Mouse (Mus musculus) neural tube, embryonic 13.5 days (tissue): Measurements from ENCODE around the gene Chst3. TPM values are rescaled to one million over a fixed set of nuclear protein-coding genes. Genes with fewer than 3 reads are reported as not detected.
A peak's percentile ranks its signal among the peaks of the same experiment; 100 is the strongest.
"Not testable (repeated sequence)": the region's sequence is repeated elsewhere in the genome, so short reads cannot be mapped to it uniquely, and the experiment has no call there.

Source experiments
- ATAC-seq: fragments of 200-750 bp; cut with Nextera tagmentation; 2 replicates; pipeline ENCODE4 v1.8.0; 2017; ENCODE audit warnings: low read depth, mild to moderate bottlenecking, moderate TSS enrichment, moderate library complexity
- H3K27ac ChIP-seq: fragments of 300-500 bp; sonication (generic); replicated peaks from 2 replicates; pipeline ENCODE4 v1.5.1; 2015; ENCODE audit warnings: moderate library complexity, mild to moderate bottlenecking, inconsistent platforms
- H3K27me3 ChIP-seq: fragments of 300-500 bp; sonication (generic); 2 replicates; pipeline ENCODE4 v1.6.1; 2015; ENCODE audit warnings: mild to moderate bottlenecking, inconsistent platforms
- H3K36me3 ChIP-seq: fragments of 300-500 bp; sonication (generic); 2 replicates; pipeline ENCODE4 v1.6.1; 2015; ENCODE audit warnings: mild to moderate bottlenecking, inconsistent platforms
- H3K4me1 ChIP-seq: fragments of 300-500 bp; sonication (generic); replicated peaks from 2 replicates; pipeline ENCODE4 v1.6.1; 2015; ENCODE audit warnings: inconsistent platforms
- H3K4me2 ChIP-seq: fragments of 300-500 bp; sonication (generic); 2 replicates; pipeline ENCODE4 v1.6.1; 2015; ENCODE audit warnings: inconsistent platforms, mild to moderate bottlenecking, moderate library complexity
- H3K4me3 ChIP-seq: fragments of 300-500 bp; sonication (generic); 2 replicates; pipeline ENCODE4 v1.5.1; 2015; ENCODE audit warnings: mild to moderate bottlenecking, inconsistent platforms
- H3K9ac ChIP-seq: fragments of 300-500 bp; sonication (generic); 2 replicates; pipeline ENCODE4 v1.6.1; 2015; ENCODE audit warnings: moderate library complexity, mild to moderate bottlenecking, inconsistent platforms
- H3K9me3 ChIP-seq: fragments of 300-500 bp; sonication (generic); 2 replicates; pipeline ENCODE4 v1.6.1; 2016; ENCODE audit warnings: inconsistent platforms
- WGBS: fragments of 180-500 bp; shearing (Covaris S2); methylation state at CpG from one replicate; pipeline ENCODE4 v1.1.7; 2015; 5-methylcytosine and 5-hydroxymethylcytosine counted together
- polyA plus RNA-seq: library from polyadenylated mRNA; unstranded; fragments of >200 nt; fragmentation: Nextera tagmentation; extraction: Ambion mirVana; gene quantifications from 2 replicates; pipeline ENCODE4 v1.2.1, GENCODE M21; 2015

The Chst3 gene
- polyA plus RNA-seq, 1 experiment from 2014 or later = 2.7 TPM

DNA sequence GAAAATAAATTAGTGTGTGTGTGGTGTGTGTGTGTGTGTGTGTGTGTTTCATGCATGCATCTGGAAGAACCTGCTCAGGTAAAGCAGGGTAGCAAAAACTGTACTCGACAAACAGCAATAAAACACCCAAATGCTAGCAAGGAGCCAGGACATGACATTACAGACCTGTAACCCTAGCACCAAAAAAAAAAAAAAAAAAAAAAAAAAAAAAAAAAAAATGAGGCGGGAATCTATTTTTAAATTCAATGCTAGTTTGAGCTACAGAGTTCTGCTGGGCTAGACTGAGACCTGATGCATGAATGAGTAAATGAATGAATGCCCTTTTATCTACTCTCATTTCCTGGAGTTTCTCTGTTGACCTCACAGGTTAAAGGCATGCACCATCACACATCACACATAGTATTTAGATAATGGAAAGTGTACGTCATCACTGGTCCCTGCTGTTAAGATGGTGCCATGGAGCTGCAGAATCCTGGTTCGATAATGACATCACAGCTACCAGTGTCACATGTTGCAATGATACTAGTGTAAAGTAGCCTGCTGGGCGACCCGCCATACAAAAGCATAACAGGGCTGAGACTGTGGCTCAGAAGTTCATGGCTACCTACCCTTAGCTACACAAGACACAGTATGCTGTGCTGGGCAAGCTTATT, 29.4 kb downstream of the Chst3 start:
- Histone ChIP-seq H3K4me2 (no peak overlapping the region), H3K36me3 (peaks cover 14% of the 10 kb centered on the region), H3K4me3 (no peak overlapping the region), H3K4me1 (peaks cover 51% of the 10 kb centered on the region), H3K27me3 (no peaks in the 10 kb centered on the region), H3K9me3 (no peaks in the 10 kb centered on the region), H3K27ac (no peak overlapping the region), H3K9ac (no peak overlapping the region)
- no peak for ATAC-seq
- WGBS = 84% methylated on average over 6 of the region's 6 CpGs

- H3K27me3 ChIP-seq = no peaks in the 10 kb centered on the region
- H3K4me2 ChIP-seq = no peak overlapping the region
- no peak overlapping the region for H3K9ac ChIP-seq
- H3K27ac ChIP-seq = no peak overlapping the region
- H3K4me3 ChIP-seq = no peak overlapping the region
- H3K36me3 ChIP-seq = peaks cover 14% of the 10 kb centered on the region
- 86% methylated on average over 44 of the region's 44 CpGs for WGBS
- no peaks in the 10 kb centered on the region for H3K9me3 ChIP-seq
- H3K4me1 ChIP-seq = peaks cover 20% of the 10 kb centered on the region
- ATAC-seq = no peak
Measured at GRCm38 (mm10) chr10:60186191-60186945, 32.7 kb downstream of the Chst3 start.

DNA sequence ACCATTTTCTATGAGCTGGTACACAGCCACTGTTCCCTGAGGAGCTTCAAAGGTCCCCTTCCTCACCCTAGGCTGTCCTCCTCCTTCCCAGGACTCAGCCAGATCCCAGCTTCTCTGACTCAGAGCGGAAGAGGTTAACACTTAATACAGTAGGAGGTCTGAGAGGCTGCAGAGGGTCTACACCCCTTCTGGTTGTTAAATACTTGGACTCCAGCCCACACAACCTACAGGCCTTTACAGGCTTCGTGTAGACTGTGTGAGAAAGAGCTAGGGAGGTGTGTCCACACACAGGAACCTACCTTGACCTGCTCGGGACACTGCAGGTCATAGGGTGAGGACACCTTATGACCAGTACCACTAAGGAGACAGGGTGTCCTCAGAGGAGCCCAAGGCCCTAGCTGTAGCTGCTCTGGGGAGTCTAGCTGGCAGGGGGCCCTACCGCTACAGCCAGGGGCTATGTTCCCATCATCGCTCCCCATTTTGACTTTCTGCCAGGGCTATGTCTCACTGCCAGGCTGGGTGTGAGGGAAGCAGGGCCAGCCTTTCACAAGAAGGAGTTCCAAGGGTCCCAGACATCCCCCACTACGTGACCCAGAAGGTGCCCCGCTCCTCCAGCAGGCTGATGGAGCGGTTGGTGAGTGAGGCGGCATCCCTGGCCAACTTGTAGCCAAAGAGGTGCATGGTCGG, 33.9 kb downstream of the Chst3 start:
- Histone ChIP-seq H3K9me3 (no peaks in the 10 kb centered on the region), H3K36me3 (peaks cover 14% of the 10 kb centered on the region), H3K27me3 (no peaks in the 10 kb centered on the region), H3K9ac (no peak overlapping the region), H3K4me1 (peaks cover 16% of the 10 kb centered on the region), H3K4me2 (no peak overlapping the region), H3K27ac (peak overlapping the region; percentile 9), H3K4me3 (no peak overlapping the region)
- WGBS = 80% methylated on average over 10 of the region's 10 CpGs
- ATAC-seq = peak; percentile 72

DNA sequence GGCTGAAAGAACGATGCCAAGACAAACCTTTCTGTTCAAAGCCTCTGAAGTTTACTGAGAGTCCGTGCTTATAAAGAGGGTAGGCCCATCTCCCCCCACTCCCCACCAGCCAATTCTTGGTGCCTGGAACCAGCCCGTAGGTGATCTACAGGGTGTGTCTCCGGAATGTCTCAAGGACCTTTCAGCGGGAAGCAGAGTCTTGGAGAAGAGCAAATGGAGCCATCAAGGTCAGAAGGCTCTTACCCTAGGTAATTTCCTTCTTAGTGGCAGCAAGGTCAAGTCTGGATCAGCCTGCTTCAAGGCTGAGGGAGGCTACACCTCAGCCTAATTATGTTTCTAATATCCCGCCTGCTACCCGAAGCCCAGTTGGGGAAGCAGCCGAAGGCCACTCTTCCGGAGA, 43.8 kb downstream of the Chst3 start:
- H3K27me3 ChIP-seq, H3K4me3 ChIP-seq, H3K36me3 ChIP-seq, H3K9ac ChIP-seq, ATAC-seq, H3K9me3 ChIP-seq, H3K4me2 ChIP-seq: not testable (repeated sequence)
- Histone ChIP-seq H3K4me1 (peaks cover 15% of the 10 kb centered on the region), H3K27ac (peak overlapping the region; percentile 42; the same call in 1 of the 2 replicates)
- WGBS = 83% methylated on average over 9 of the region's 9 CpGs

DNA sequence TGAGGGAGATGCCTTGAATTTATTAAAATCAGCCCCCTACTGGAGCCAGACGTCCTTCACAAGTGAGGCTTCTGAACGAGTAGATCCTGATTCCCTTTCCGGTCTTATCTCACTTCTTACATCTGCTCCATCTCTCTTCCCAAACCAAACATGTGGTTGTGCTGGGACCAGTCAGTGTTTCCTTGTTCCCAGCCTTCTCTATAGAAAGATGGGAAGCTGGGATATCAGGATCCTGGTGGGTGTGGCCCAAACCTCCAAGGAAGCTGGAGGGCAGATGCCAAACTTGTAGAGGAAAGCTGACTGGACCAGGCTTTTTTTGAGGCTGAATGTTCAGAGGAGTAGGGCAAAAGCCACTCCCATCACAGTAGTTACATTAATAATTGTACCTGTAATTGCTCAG, 44.6 kb downstream of the Chst3 start:
- Histone ChIP-seq H3K4me2 (no peak overlapping the region), H3K27me3 (no peaks in the 10 kb centered on the region), H3K4me1 (peaks cover 17% of the 10 kb centered on the region), H3K27ac (no peak overlapping the region), H3K9me3 (no peaks in the 10 kb centered on the region), H3K4me3 (no peak overlapping the region), H3K36me3 (no peaks in the 10 kb centered on the region), H3K9ac (no peak overlapping the region)
- WGBS = 78% methylated on average over 3 of the region's 3 CpGs
- ATAC-seq = no peak

DNA sequence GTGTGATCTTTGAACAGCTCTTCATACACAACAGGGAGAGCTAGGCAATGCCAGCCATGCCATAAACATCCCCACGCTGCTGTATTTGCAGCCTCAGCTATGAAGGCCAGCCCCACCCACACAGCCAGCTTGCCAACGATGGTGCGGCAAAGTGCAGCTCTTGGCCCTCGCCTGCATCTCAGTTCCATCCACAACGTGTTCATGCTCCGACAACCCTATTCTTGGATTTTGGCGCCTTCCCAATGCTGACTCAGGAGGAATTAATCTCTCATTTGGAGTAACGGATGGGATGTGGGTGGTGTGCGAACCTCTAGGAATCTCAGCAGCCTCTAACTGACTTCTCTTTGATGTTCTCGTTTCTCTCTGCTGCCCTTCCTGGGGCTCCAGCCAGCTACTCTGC, 46.0 kb downstream of the Chst3 start:
- 61% methylated on average over 10 of the region's 10 CpGs for WGBS
- Histone ChIP-seq H3K4me2 (no peak overlapping the region), H3K36me3 (no peaks in the 10 kb centered on the region), H3K27me3 (no peaks in the 10 kb centered on the region), H3K27ac (no peak overlapping the region), H3K4me3 (no peak overlapping the region), H3K9ac (no peak overlapping the region), H3K4me1 (peaks cover 17% of the 10 kb centered on the region), H3K9me3 (no peaks in the 10 kb centered on the region)
- ATAC-seq = 0 out of 2 replicates have a peak, but pooled peaks have one; percentile 15

DNA sequence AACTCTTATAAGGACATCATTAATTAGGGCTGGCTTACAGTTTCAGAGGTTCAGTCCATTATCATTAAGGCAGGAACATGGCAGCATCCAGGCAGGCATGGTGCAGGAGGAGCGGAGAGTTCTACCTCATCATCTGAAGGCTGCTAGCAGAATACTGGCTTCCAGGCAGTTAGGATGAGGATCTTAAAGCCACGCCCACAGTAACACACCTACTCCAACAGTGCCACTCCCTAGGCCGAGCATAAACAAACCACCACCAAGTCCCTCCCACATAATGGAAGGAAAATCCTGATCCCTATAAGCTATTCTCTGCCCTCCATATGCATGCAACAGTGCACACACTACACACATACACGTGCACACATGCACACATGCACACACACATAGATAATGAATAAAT, 46.8 kb downstream of the Chst3 start:
- ATAC-seq = no peak
- H3K27me3 ChIP-seq = no peaks in the 10 kb centered on the region
- no peak overlapping the region for H3K4me2 ChIP-seq
- no peak overlapping the region for H3K4me3 ChIP-seq
- H3K27ac ChIP-seq = no peak overlapping the region
- WGBS = 91% methylated on average over 4 of the region's 4 CpGs
- H3K9ac ChIP-seq = no peak overlapping the region
- H3K9me3 ChIP-seq = no peaks in the 10 kb centered on the region
- no peaks in the 10 kb centered on the region for H3K36me3 ChIP-seq
- H3K4me1 ChIP-seq = peaks cover 17% of the 10 kb centered on the region

DNA sequence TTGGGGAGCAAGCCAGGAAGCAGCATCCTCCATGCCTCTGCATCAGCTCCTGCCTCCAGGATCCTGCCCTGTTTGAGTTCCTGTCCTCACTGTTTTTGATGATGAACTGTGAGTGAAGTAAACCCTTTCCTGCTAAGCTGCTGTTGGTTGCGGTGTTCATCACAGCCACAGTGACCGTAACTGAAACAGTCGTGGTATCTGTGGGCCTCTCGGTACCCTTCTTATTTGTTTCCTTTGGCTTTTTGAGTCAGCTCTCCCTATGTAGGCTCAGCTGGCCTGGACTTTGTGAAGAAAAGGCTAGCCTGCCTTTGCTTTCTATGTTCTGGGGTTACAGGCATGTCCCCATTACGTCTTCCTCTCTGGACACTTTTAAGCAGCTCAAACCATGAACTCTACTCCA, 47.7 kb downstream of the Chst3 start:
- H3K9me3 ChIP-seq = no peaks in the 10 kb centered on the region
- no peak for ATAC-seq
- no peaks in the 10 kb centered on the region for H3K36me3 ChIP-seq
- 93% methylated on average over 5 of the region's 5 CpGs for WGBS
- no peak overlapping the region for H3K4me3 ChIP-seq
- no peak overlapping the region for H3K27ac ChIP-seq
- no peaks in the 10 kb centered on the region for H3K27me3 ChIP-seq
- peaks cover 17% of the 10 kb centered on the region for H3K4me1 ChIP-seq
- H3K9ac ChIP-seq = no peak overlapping the region
- no peak overlapping the region for H3K4me2 ChIP-seq

- peak; percentile 23; the same call in 1 of the 2 replicates for ATAC-seq
- no peak overlapping the region for H3K27ac ChIP-seq
- 70% methylated on average over 10 of the region's 10 CpGs for WGBS
- H3K4me3 ChIP-seq = no peak overlapping the region
- no peak overlapping the region for H3K9ac ChIP-seq
- no peaks in the 10 kb centered on the region for H3K27me3 ChIP-seq
- no peaks in the 10 kb centered on the region for H3K36me3 ChIP-seq
- peaks cover 15% of the 10 kb centered on the region for H3K4me1 ChIP-seq
- H3K4me2 ChIP-seq = no peak overlapping the region
- no peaks in the 10 kb centered on the region for H3K9me3 ChIP-seq
Measured at GRCm38 (mm10) chr10:60170326-60171089, 48.6 kb downstream of the Chst3 start.

GRCm38 (mm10) chr10:60168960-60169359, 50.1 kb downstream of the Chst3 start:
- no peaks in the 10 kb centered on the region for H3K36me3 ChIP-seq
- H3K9me3 ChIP-seq = no peaks in the 10 kb centered on the region
- 54% methylated on average over 3 of the region's 3 CpGs for WGBS
- H3K4me3 ChIP-seq = no peak overlapping the region
- H3K9ac ChIP-seq = no peak overlapping the region
- no peaks in the 10 kb centered on the region for H3K27me3 ChIP-seq
- no peak overlapping the region for H3K4me2 ChIP-seq
- H3K27ac ChIP-seq = no peak overlapping the region
- no peak for ATAC-seq
- peaks cover 13% of the 10 kb centered on the region for H3K4me1 ChIP-seq

DNA sequence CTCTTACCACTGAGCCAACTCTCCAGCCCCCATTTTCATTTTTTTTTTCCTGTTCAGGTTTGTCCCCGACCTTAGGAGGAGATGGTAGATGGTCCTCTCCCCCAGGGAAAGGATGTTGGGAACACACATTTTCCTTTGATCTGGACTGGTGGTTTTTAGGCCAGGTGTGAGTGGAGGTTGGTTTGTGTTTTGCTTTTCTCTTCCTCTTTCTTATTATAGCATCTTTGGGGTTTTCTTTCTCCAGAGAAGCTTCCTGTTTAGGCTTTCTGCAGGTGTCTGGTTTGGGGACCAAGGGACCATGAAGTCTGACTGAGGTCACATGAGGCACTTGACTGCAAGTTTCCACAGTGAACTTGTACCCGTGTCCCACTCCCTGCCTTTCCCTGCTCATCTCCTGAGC, 50.8 kb downstream of the Chst3 start:
- Histone ChIP-seq H3K9me3 (no peaks in the 10 kb centered on the region), H3K4me2 (no peak overlapping the region), H3K9ac (no peak overlapping the region), H3K36me3 (no peaks in the 10 kb centered on the region), H3K4me1 (peaks cover 13% of the 10 kb centered on the region), H3K27me3 (no peaks in the 10 kb centered on the region), H3K27ac (no peak overlapping the region), H3K4me3 (no peak overlapping the region)
- no peak for ATAC-seq
- WGBS = 84% methylated on average over 2 of the region's 2 CpGs

DNA sequence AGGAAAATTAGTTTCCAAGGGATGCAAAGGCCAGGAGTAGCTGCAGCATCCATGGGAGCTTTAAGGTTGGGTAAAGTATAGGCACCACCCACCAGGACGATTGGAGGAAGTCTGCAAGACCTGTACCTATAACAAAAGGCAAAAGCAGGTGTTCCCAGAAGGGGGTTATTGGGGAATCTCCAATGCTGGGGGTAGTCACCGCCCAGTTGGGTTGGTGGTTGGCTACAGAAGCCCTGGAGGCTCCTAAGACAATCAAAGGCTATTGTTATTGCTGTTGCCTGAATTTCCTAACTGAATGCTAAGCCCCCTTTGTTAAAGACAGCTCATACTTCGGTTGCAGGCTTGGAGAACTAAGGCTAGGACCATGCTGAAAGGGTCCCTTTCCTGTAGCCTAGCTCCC, 53.0 kb downstream of the Chst3 start:
- no peak for ATAC-seq

More for the DNA sequence above, 53.0 kb downstream of the Chst3 start:
- no peaks in the 10 kb centered on the region for H3K36me3 ChIP-seq
- no peak overlapping the region for H3K9ac ChIP-seq
- no peak overlapping the region for H3K4me3 ChIP-seq
- WGBS = 18% methylated on average over 3 of the region's 3 CpGs
- no peak overlapping the region for H3K4me2 ChIP-seq
- H3K9me3 ChIP-seq = no peaks in the 10 kb centered on the region
- H3K27me3 ChIP-seq = no peaks in the 10 kb centered on the region
- H3K27ac ChIP-seq = no peak overlapping the region
- peaks cover 6% of the 10 kb centered on the region for H3K4me1 ChIP-seq
